Mouse (Mus musculus) kidney, embryonic 15.5 days (tissue): ENCODE data around the gene Cyb5rl. TPM values are rescaled to one million over a fixed set of nuclear protein-coding genes. Genes with fewer than 3 reads are reported as not detected.
A peak's percentile ranks its signal among the peaks of the same experiment; 100 is the strongest.
"Not testable (repeated sequence)": the region's sequence is repeated elsewhere in the genome, so short reads cannot be mapped to it uniquely, and the experiment has no call there.

Source experiments
- ATAC-seq: fragments of 200-750 bp; cut with Nextera tagmentation; replicated peaks from 2 replicates; pipeline ENCODE4 v1.8.0; 2017; ENCODE audit warnings: moderate TSS enrichment; ENCODE audit not compliant: low FRiP score
- H3K27ac ChIP-seq: fragments of 300-500 bp; sonication (generic); 2 replicates; pipeline ENCODE4 v1.5.1; 2015; ENCODE audit warnings: mild to moderate bottlenecking, inconsistent platforms
- H3K27me3 ChIP-seq: fragments of 300-500 bp; sonication (generic); 2 replicates; pipeline ENCODE4 v1.6.1; 2015; ENCODE audit warnings: inconsistent platforms
- H3K36me3 ChIP-seq: fragments of 300-500 bp; sonication (generic); 2 replicates; pipeline ENCODE4 v1.6.1; 2015; ENCODE audit warnings: inconsistent platforms
- H3K4me1 ChIP-seq: fragments of 300-500 bp; sonication (generic); 2 replicates; pipeline ENCODE4 v1.6.1; 2015; ENCODE audit warnings: inconsistent platforms
- H3K4me2 ChIP-seq: fragments of 300-500 bp; sonication (generic); 2 replicates; pipeline ENCODE4 v1.6.1; 2015; ENCODE audit warnings: moderate library complexity, mild to moderate bottlenecking, inconsistent platforms
- H3K4me3 ChIP-seq: fragments of 300-500 bp; sonication (generic); replicated peaks from 2 replicates; pipeline ENCODE4 v1.5.1; 2015; ENCODE audit warnings: mild to moderate bottlenecking, inconsistent platforms
- H3K9ac ChIP-seq: fragments of 300-500 bp; sonication (generic); 2 replicates; pipeline ENCODE4 v1.6.1; 2015; ENCODE audit warnings: mild to moderate bottlenecking, inconsistent platforms
- H3K9me3 ChIP-seq: fragments of 300-500 bp; sonication (generic); replicated peaks from 2 replicates; pipeline ENCODE4 v1.6.1; 2016; ENCODE audit warnings: inconsistent platforms
- WGBS: fragments of 180-500 bp; shearing (Covaris S2); methylation state at CpG from one replicate; pipeline ENCODE4 v1.1.7; 2015; ENCODE audit warnings: mixed read lengths; 5-methylcytosine and 5-hydroxymethylcytosine counted together
- polyA plus RNA-seq: library from polyadenylated mRNA; unstranded; fragments of >200 nt; fragmentation: Nextera tagmentation; extraction: Ambion mirVana; gene quantifications from 2 replicates; pipeline ENCODE4 v1.2.1, GENCODE M21; 2015

Gene Cyb5rl
- polyA plus RNA-seq, 1 experiment from 2014 or later: 12.1 TPM

GRCm38 (mm10) chr4:107096043-107096442 lies 29.3 kb downstream of the Cyb5rl start:
- Histone ChIP-seq H3K9ac (no peak overlapping the region), H3K4me3 (no peak overlapping the region), H3K27me3 (0 out of 2 replicates have a peak, but pooled peaks cover 8% of the 10 kb centered on the region), H3K9me3 (no peaks in the 10 kb centered on the region), H3K27ac (no peak overlapping the region), H3K4me1 (peaks cover 9% of the 10 kb centered on the region; the same call in 1 of the 2 replicates), H3K4me2 (no peak overlapping the region), H3K36me3 (no peaks in the 10 kb centered on the region)
- 53% methylated on average over 6 of the region's 6 CpGs for WGBS
- no peak for ATAC-seq

- no peak for ATAC-seq
- Histone ChIP-seq H3K27me3 (0 out of 2 replicates have a peak, but pooled peaks cover 8% of the 10 kb centered on the region), H3K27ac (no peak within 1 kb of the TSS), H3K9me3 (no peaks in the 10 kb centered on the region), H3K9ac (no peak within 1 kb of the TSS), H3K36me3 (no peaks in the 10 kb centered on the region), H3K4me2 (no peak within 1 kb of the TSS), H3K4me3 (no peak within 1 kb of the TSS), H3K4me1 (peaks cover 7% of the 10 kb centered on the region; the same call in 1 of the 2 replicates)
- 67% methylated on average over 16 of the region's 16 CpGs for WGBS
Observed at GRCm38 (mm10) chr4:107096841-107097373, 30.1 kb downstream of the Cyb5rl start, which contains the start of gene Cdcp2. TSS of gene Cdcp2 (plus strand) at chr4:107096891.

GRCm38 (mm10) chr4:107097871-107098270 lies 31.1 kb downstream of the Cyb5rl start:
- 0 out of 2 replicates have a peak overlapping the region, but pooled peaks have one; percentile 28 for H3K4me2 ChIP-seq
- H3K36me3 ChIP-seq: no peaks in the 10 kb centered on the region
- no peak; the same call in 1 of the 2 replicates for ATAC-seq
- 0 out of 2 replicates have a peak, but pooled peaks cover 8% of the 10 kb centered on the region for H3K27me3 ChIP-seq
- 23% methylated on average over 15 of the region's 15 CpGs for WGBS
- H3K4me1 ChIP-seq: peaks cover 14% of the 10 kb centered on the region
- H3K4me3 ChIP-seq: no peak overlapping the region
- H3K27ac ChIP-seq: no peak overlapping the region
- H3K9me3 ChIP-seq: no peaks in the 10 kb centered on the region
- H3K9ac ChIP-seq: no peak overlapping the region

GRCm38 (mm10) chr4:107098375-107098774 lies 31.6 kb downstream of the Cyb5rl start:
- Histone ChIP-seq H3K4me1 (peaks cover 14% of the 10 kb centered on the region), H3K4me2 (no peak overlapping the region), H3K27ac (no peak overlapping the region), H3K36me3 (no peaks in the 10 kb centered on the region), H3K9me3 (no peaks in the 10 kb centered on the region), H3K27me3 (0 out of 2 replicates have a peak, but pooled peaks cover 8% of the 10 kb centered on the region), H3K4me3 (no peak overlapping the region), H3K9ac (no peak overlapping the region)
- 53% methylated on average over 10 of the region's 10 CpGs for WGBS
- no peak for ATAC-seq

- 68% methylated on average over 17 of the region's 17 CpGs for whole genome bisulfite sequencing
- Histone ChIP-seq H3K36me3 (no peaks in the 10 kb centered on the region), H3K4me2 (no peak overlapping the region), H3K27me3 (0 out of 2 replicates have a peak, but pooled peaks cover 8% of the 10 kb centered on the region), H3K9ac (no peak overlapping the region), H3K9me3 (no peaks in the 10 kb centered on the region), H3K4me3 (no peak overlapping the region), H3K27ac (no peak overlapping the region), H3K4me1 (peaks cover 14% of the 10 kb centered on the region)
- no peak for ATAC-seq
Observed at GRCm38 (mm10) chr4:107098791-107099525, 32.2 kb downstream of the Cyb5rl start.

- no peak overlapping the region for H3K9ac ChIP-seq
- no peak overlapping the region for H3K4me3 ChIP-seq
- H3K36me3 ChIP-seq: no peaks in the 10 kb centered on the region
- H3K4me2 ChIP-seq: no peak overlapping the region
- ATAC-seq: no peak
- H3K27ac ChIP-seq: no peak overlapping the region
- 0 out of 2 replicates have a peak, but pooled peaks cover 5% of the 10 kb centered on the region for H3K27me3 ChIP-seq
- H3K9me3 ChIP-seq: no peaks in the 10 kb centered on the region
- WGBS: 66% methylated on average over 8 of the region's 8 CpGs
- H3K4me1 ChIP-seq: peaks cover 14% of the 10 kb centered on the region
Observed at GRCm38 (mm10) chr4:107102220-107102619, 35.4 kb downstream of the Cyb5rl start.

- no peak overlapping the region for H3K4me3 ChIP-seq
- H3K9ac ChIP-seq: no peak overlapping the region
- H3K4me2 ChIP-seq: no peak overlapping the region
- no peaks in the 10 kb centered on the region for H3K27me3 ChIP-seq
- H3K27ac ChIP-seq: no peak overlapping the region
- no peaks in the 10 kb centered on the region for H3K9me3 ChIP-seq
- 76% methylated on average over 16 of the region's 16 CpGs for WGBS
- ATAC-seq: no peak
- peaks cover 23% of the 10 kb centered on the region for H3K4me1 ChIP-seq
- no peaks in the 10 kb centered on the region for H3K36me3 ChIP-seq
Observed at GRCm38 (mm10) chr4:107106777-107107176, 40.0 kb downstream of the Cyb5rl start.

- Histone ChIP-seq H3K4me1 (peaks cover 15% of the 10 kb centered on the region), H3K27me3 (no peaks in the 10 kb centered on the region), H3K9me3 (no peaks in the 10 kb centered on the region), H3K9ac (no peak overlapping the region), H3K4me3 (0 out of 2 replicates have a peak overlapping the region, but pooled peaks have one; percentile 7), H3K36me3 (no peaks in the 10 kb centered on the region), H3K4me2 (peak overlapping the region; percentile 49), H3K27ac (peak overlapping the region; percentile 29; the same call in 1 of the 2 replicates)
- peak; percentile 85 for ATAC-seq
- WGBS: 12% methylated on average over 13 of the region's 13 CpGs
Observed at GRCm38 (mm10) chr4:107108291-107108731, 41.5 kb downstream of the Cyb5rl start.

GRCm38 (mm10) chr4:107109181-107109580 lies 42.4 kb downstream of the Cyb5rl start:
- not testable (repeated sequence) for ATAC-seq, H3K36me3 ChIP-seq, H3K9ac ChIP-seq, H3K27me3 ChIP-seq, H3K4me2 ChIP-seq, H3K4me3 ChIP-seq, H3K9me3 ChIP-seq, H3K27ac ChIP-seq
- peaks cover 20% of the 10 kb centered on the region for H3K4me1 ChIP-seq
- WGBS: 88% methylated on average over 6 of the region's 6 CpGs

- Histone ChIP-seq H3K27ac (no peak overlapping the region), H3K9me3 (no peaks in the 10 kb centered on the region), H3K27me3 (no peaks in the 10 kb centered on the region), H3K4me2 (no peak overlapping the region), H3K4me3 (no peak overlapping the region), H3K9ac (no peak overlapping the region), H3K36me3 (no peaks in the 10 kb centered on the region), H3K4me1 (peaks cover 14% of the 10 kb centered on the region)
- WGBS: 15% methylated on average over 8 of the region's 8 CpGs
- peak; percentile 75; the same call in 1 of the 2 replicates for ATAC-seq
Observed at GRCm38 (mm10) chr4:107114278-107114677, 47.5 kb downstream of the Cyb5rl start.

- Histone ChIP-seq H3K4me3 (no peak overlapping the region), H3K36me3 (no peaks in the 10 kb centered on the region), H3K9ac (no peak overlapping the region), H3K9me3 (no peaks in the 10 kb centered on the region), H3K27ac (no peak overlapping the region), H3K27me3 (no peaks in the 10 kb centered on the region), H3K4me2 (no peak overlapping the region), H3K4me1 (peaks cover 21% of the 10 kb centered on the region)
- ATAC-seq: no peak
- WGBS: 87% methylated on average over 2 of the region's 2 CpGs
Observed at GRCm38 (mm10) chr4:107117741-107118385, 51.1 kb downstream of the Cyb5rl start.

GRCm38 (mm10) chr4:107119056-107119455 lies 52.3 kb downstream of the Cyb5rl start:
- H3K27ac ChIP-seq: no peak overlapping the region
- ATAC-seq: no peak
- H3K9ac ChIP-seq: no peak overlapping the region
- H3K27me3 ChIP-seq: no peaks in the 10 kb centered on the region
- peaks cover 21% of the 10 kb centered on the region for H3K4me1 ChIP-seq
- H3K4me3 ChIP-seq: no peak overlapping the region
- no peaks in the 10 kb centered on the region for H3K36me3 ChIP-seq
- WGBS: 60% methylated on average over 4 of the region's 4 CpGs
- H3K9me3 ChIP-seq: no peaks in the 10 kb centered on the region
- no peak overlapping the region for H3K4me2 ChIP-seq
